Mouse (Mus musculus): ENCODE measurements around the gene Zfp975.
A peak's percentile ranks its signal among the peaks of the same experiment; 100 is the strongest.
"Not testable (repeated sequence)": the region's sequence is repeated elsewhere in the genome, so short reads cannot be mapped to it uniquely, and the experiment has no call there.

Gene Zfp975

GRCm38 (mm10) chr7:42692362-42693158 lies at the start of gene Zfp975:
Gene Zfp975, minus strand, starts transcription at chr7:42692742.
- DNase-seq, result peak; percentile 85

GRCm38 (mm10) chr7:42738536-42739210 lies 46.1 kb upstream of the Zfp975 start:
- no peak for DNase-seq

GRCm38 (mm10) chr7:42726917-42727316 lies 34.4 kb upstream of the Zfp975 start, which contains the start of gene Gm17067:
Gene Gm17067, minus strand, starts transcription at chr7:42727017.
- DNase-seq, result not testable (repeated sequence)

- not testable (repeated sequence) for DNase-seq
These were observed 709 bp upstream of the Zfp975 start for GRCm38 (mm10) chr7:42693251-42693650.

GRCm38 (mm10) chr7:42680081-42680480 lies 12.5 kb downstream of the Zfp975 start:
- not testable (repeated sequence) for DNase-seq

- not testable (repeated sequence) for DNase-seq
These were observed 12.9 kb downstream of the Zfp975 start for GRCm38 (mm10) chr7:42679646-42680045.

- DNase-seq, result not testable (repeated sequence)
These were observed 32.4 kb downstream of the Zfp975 start for GRCm38 (mm10) chr7:42660140-42660539.

GRCm38 (mm10) chr7:42655211-42655610 lies 37.3 kb downstream of the Zfp975 start:
- DNase-seq, result not testable (repeated sequence)

- DNase-seq, result not testable (repeated sequence)
These were observed 49.4 kb downstream of the Zfp975 start for GRCm38 (mm10) chr7:42643120-42643620.

GRCm38 (mm10) chr7:42642152-42643115 lies 50.1 kb downstream of the Zfp975 start, which contains the start of gene Zfp976:
Gene Zfp976, minus strand, starts transcription at chr7:42642588.
- DNase-seq, result peak; percentile 48

GRCm38 (mm10) chr7:42631031-42631430 lies 61.5 kb downstream of the Zfp975 start:
- DNase-seq, result not testable (repeated sequence)

Measured in right cerebral cortex, postnatal 25 days (tissue).